Mouse (Mus musculus) layer of hippocampus, postnatal 25 days (tissue): Measurements from ENCODE around the gene 9530077C05Rik. TPM values are rescaled to one million over a fixed set of nuclear protein-coding genes. Genes with fewer than 3 reads are reported as not detected.
"Not testable (repeated sequence)": the region's sequence is repeated elsewhere in the genome, so short reads cannot be mapped to it uniquely, and the experiment has no call there.

Experiments
- DNase-seq, 2 experiments: peaks; one replicate each; pipeline ENCODE4 v3.0.0; 2022; ENCODE audit warnings: mixed read lengths in 2 of 2, low spot score in 1 of 2; ENCODE audit errors: extremely low spot score in 1 of 2
- total RNA-seq, 2 experiments: library from RNA; stranded (reverse); gene quantifications; 2 replicates each; pipeline ENCODE4 v1.2.3; 2021

9530077C05Rik gene
- total RNA-seq, 2 experiments from 2014 or later = 6.0 to 6.8 TPM

GRCm38 (mm10) chr9:22453990-22454389, 42.7 kb downstream of the 9530077C05Rik start, which contains the start of gene Gm17545:
Gene Gm17545, plus strand, starts transcription at chr9:22454290.
- DNase-seq = not testable (repeated sequence)

- DNase-seq = no peak
Observed at GRCm38 (mm10) chr9:22455041-22455440, 43.7 kb downstream of the 9530077C05Rik start.

DNA sequence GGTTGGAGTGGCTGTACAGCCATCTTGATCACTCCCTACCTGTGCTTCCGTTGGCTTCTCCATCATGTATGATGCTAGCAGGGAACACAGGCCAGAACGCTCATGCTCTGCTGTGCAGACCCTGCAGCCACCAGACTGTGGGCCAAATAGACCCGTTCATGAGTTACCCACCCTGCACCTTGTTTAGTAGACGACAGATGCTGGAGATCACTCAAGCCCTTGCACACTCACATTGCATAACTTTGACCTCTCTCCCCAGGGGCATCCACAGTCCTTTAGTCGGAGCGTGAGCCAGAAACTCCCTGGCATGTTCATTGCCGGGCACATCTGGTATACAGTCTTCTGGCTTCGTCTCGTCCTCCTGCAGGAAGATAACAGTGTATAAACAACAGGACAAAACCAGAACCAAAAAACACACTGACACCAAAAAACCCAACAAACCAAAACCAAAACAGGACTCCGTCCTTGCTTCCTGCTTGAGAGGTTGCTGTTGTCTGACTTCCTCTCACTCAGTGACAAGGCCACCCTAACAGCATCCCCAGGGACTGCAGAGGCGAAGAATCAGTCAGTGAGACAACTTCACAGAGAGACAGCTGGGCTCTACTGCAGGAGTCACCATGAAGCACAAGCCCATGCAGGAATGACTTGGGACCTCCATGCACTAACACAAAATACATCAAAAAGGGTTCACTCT, 46.0 kb downstream of the 9530077C05Rik start:
- DNase-seq = no peak

- peak in 1 of 2 experiments; percentile 19 for DNase-seq
Observed at GRCm38 (mm10) chr9:22461946-22462345, 50.6 kb downstream of the 9530077C05Rik start.

DNA sequence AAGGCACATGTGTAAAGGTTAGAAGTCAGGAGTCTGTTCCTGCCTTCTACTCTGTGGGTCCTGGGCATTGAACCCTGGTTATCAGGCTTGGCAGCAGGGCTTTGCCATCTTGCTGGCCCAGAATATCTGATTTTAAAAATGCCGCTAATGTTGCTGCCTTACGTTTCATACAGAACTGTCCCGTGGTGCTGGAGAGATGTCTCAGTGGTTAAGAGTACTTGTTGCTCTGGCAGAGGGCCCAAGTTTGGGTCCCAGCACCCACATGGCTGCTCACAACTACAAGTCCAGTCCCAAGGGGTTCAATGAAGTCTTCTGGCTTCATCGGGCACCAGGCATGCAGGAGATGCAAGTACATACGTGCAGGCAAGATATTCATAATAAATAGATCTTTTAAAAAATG, 54.9 kb downstream of the 9530077C05Rik start:
- DNase-seq = no peak

GRCm38 (mm10) chr9:22467371-22468169, 56.3 kb downstream of the 9530077C05Rik start:
- DNase-seq = peak in 1 of 2 experiments; percentile 33

- peak; percentile 35 to 55 for DNase-seq
Observed at GRCm38 (mm10) chr9:22468170-22468898, 57.0 kb downstream of the 9530077C05Rik start.

DNA sequence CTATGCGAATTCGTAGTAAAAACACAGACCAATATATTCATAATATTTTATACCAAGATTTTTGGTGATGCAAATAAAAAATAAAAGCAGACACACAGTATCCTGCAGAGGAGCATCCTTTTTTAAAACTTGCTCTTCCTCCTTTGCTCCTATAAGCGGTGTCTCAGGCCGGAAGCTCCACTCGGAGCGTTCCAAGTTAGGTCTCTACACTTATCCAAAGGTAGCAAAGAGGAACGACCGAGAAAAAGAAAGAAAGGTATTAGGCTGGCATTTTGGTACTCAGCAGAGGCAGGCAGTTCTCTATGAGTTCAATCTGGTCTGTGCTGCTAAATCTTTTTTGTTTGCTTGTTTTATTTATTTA, 57.6 kb downstream of the 9530077C05Rik start:
- no peak for DNase-seq

DNA sequence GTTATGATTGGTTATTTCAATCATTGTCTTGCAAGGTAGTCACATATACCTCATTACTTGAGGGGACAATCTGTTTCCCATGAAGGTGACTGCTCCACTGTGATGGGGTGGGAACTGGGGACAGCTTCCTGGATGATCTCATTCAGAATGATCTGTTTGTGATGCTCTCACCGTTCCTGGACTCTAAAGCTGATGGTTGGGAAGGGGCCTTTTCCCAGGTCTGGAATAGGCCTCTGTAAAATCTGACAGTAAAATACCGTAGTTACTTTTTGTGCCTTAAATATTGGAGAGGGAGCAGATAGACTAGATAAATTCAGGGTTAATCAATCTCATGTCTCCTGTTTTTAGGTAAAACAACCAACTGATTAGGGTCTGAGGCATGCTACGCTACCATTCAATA, 58.3 kb downstream of the 9530077C05Rik start, which contains the start of gene Rp9:
Gene Rp9 (minus strand): TSS at position 101 of the 400 bp plus-strand sequence.
- no peak for DNase-seq

GRCm38 (mm10) chr9:22475424-22475868, 64.1 kb downstream of the 9530077C05Rik start, which contains the start of gene Bbs9:
Gene Bbs9, plus strand, starts transcription at chr9:22475715.
- DNase-seq = peak; percentile 82 to 86

GRCm38 (mm10) chr9:22476265-22476664, 65.0 kb downstream of the 9530077C05Rik start:
- no peak for DNase-seq

DNA sequence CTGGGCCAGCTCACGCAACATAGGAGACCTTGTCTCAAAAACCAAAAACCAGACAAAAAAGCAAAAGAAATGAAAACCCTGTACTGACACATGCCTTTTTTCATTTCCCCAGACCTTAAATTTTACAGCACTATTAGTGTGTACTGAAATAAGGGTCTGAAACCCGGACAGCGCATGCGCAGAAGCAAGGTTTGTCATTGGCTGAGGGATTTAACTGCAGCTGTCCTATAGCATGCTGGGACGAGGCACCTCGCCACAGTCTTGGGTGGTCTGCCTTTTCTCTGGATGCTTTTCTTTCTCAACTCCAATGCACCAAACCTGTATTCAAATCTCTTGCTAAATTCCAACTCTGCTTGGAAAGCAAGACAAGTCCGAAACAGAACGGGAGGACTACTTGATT, 67.6 kb downstream of the 9530077C05Rik start:
- no peak for DNase-seq

GRCm38 (mm10) chr9:22483866-22484561, 72.7 kb downstream of the 9530077C05Rik start:
- DNase-seq = no peak

DNA sequence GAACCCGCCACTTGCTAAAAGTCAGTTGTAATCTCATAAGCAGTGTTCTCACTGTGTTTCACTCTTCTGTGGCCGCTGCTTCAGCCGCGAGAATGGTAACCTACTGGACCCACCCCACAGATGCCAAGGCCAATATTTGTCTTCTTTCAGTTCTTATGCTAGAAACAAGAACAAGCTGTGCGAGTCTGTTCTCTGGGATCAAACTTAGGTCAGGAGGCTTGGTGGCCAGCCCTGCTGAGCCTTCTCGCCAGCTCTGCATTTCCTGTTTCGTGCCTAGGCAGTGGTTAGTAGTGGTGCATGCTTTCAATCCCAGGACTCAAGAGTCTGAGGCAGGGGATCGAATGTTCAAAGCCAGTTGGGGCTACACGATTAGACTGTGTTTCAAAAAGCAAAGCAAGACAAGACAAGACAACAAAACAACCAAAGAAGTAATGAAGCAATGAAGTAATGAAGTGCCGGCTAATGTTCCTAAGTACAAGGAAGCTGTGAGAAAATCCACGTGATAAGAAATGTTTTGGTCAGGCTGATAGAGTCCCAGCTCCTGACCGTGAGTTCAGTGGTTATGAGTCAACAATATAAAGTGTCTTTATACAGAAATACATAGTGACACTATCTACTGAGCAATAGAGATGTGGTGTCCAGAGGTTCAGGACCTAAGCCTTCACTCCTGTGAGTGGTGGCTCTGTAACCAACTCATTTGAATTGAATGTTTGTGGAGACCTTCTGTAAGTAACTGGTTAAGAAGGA, 73.4 kb downstream of the 9530077C05Rik start:
- no peak for DNase-seq

- no peak for DNase-seq
Observed at GRCm38 (mm10) chr9:22486211-22486610, 74.9 kb downstream of the 9530077C05Rik start.

DNA sequence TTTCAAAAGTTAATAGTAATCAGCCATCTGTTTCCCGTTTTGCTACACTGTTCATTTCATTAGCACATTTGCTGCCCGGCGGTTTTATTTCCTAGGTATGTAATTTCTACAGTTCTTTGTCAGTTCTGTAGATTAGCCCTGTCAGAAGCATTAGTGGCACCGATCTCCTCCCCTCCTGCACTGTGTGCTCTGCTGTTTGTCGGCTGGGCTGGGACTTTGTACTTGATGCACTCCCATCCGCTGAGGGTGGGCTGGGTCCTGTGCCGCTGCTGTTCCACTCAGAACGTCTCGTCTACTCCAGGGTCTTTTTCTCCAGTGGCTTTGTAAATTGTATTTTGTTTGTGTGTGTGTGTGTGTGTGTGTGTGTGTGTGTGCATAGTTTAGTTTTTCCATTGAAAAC, 77.7 kb downstream of the 9530077C05Rik start:
- no peak for DNase-seq
